Mouse (Mus musculus) liver, embryonic 14.5 days (tissue): ENCODE measurements at regions not wholly inside any gene's neighbourhood (a gene's known extent, or its start where the extent isn't known, plus 50 kb on each side); places are given as distances from the start of the nearest gene placed in this dataset.
"Not testable (repeated sequence)": the region's sequence is repeated elsewhere in the genome, so short reads cannot be mapped to it uniquely, and the experiment has no call there.

Experiments used
- ATAC-seq: fragments of 200-750 bp; cut with Nextera tagmentation; 2 replicates; pipeline ENCODE4 v1.8.0; 2017; ENCODE audit warnings: moderate number of reproducible peaks, mild to moderate bottlenecking, moderate library complexity; ENCODE audit not compliant: insufficient read depth
- DNase-seq, 3 experiments: peaks; one replicate each; pipeline ENCODE4 v3.0.0-alpha.2; 2012 to 2013; ENCODE audit warnings: low read depth in 3 of 3, low spot score in 3 of 3
- H3K27ac ChIP-seq: fragments of 300-500 bp; sonication (generic); 2 replicates; pipeline ENCODE4 v1.5.1; 2014; ENCODE audit warnings: moderate library complexity, mild to moderate bottlenecking, control low read depth, inconsistent platforms
- H3K27me3 ChIP-seq: fragments of 300-500 bp; sonication (generic); 2 replicates; pipeline ENCODE4 v1.6.1; 2014; ENCODE audit warnings: mild to moderate bottlenecking, low read length, moderate library complexity; ENCODE audit not compliant: control insufficient read depth, insufficient read depth
- H3K36me3 ChIP-seq: fragments of 300-500 bp; sonication (generic); replicated peaks from 2 replicates; pipeline ENCODE4 v1.6.1; 2014; ENCODE audit warnings: low read depth; ENCODE audit not compliant: control insufficient read depth, insufficient read depth
- H3K4me1 ChIP-seq, 2 experiments: fragments of 200-500 bp in 1 of 2; fragments of 300-500 bp in 1 of 2; sonication (generic) in 1 of 2; replicated peaks; 2 replicates each; pipeline ENCODE4 v1.6.1; 2012 to 2014; ENCODE audit warnings: antibody characterized with exemption in 1 of 2, inconsistent platforms in 1 of 2, low read length in 1 of 2; ENCODE audit not compliant: control insufficient read depth in 2 of 2, insufficient read depth in 2 of 2
- H3K4me2 ChIP-seq: fragments of 300-500 bp; sonication (generic); 2 replicates; pipeline ENCODE4 v1.6.1; 2014; ENCODE audit warnings: low read depth, mild to moderate bottlenecking, control low read depth, moderate library complexity
- H3K4me3 ChIP-seq, 2 experiments: fragments of 200-500 bp in 1 of 2; fragments of 300-500 bp in 1 of 2; sonication (generic) in 1 of 2; 2 replicates each; pipeline ENCODE4 v1.5.1; 2012 to 2014; ENCODE audit warnings: low read depth in 2 of 2, low read length in 2 of 2, mild to moderate bottlenecking in 2 of 2, control low read depth in 1 of 2, inconsistent platforms in 1 of 2, moderate library complexity in 1 of 2; ENCODE audit not compliant: insufficient read depth in 1 of 2
- H3K9ac ChIP-seq: fragments of 300-500 bp; sonication (generic); replicated peaks from 2 replicates; pipeline ENCODE4 v1.6.1; 2014; ENCODE audit warnings: mild to moderate bottlenecking, control low read depth, moderate library complexity
- H3K9me3 ChIP-seq: fragments of 300-500 bp; sonication (generic); 2 replicates; pipeline ENCODE4 v1.6.1; 2016; ENCODE audit warnings: low read length, mixed read lengths; ENCODE audit not compliant: control insufficient read depth
- CTCF ChIP-seq: IDR thresholded peaks from 2 replicates; pipeline ENCODE4 v1.5.1; 2016; ENCODE audit warnings: antibody characterized with exemption, low read depth, control low read depth
- EP300 ChIP-seq: IDR thresholded peaks from 2 replicates; pipeline ENCODE4 v1.6.1; 2016; ENCODE audit warnings: antibody characterized with exemption, low read depth
- whole genome bisulfite sequencing: fragments of 180-500 bp; shearing (Covaris S2); extraction: QIAGEN DNeasy Blood & Tissue Kit; methylation state at CpG from one replicate; pipeline ENCODE4 v1.1.7; 2014; ENCODE audit not compliant: insufficient replicate concordance; 5-methylcytosine and 5-hydroxymethylcytosine counted together

- no peak overlapping the region for H3K27ac ChIP-seq
- no peak overlapping the region for H3K4me3 ChIP-seq
- TF ChIP-seq EP300 (no peak), CTCF (no peak)
- no peaks in the 10 kb centered on the region for H3K9me3 ChIP-seq
- no peak overlapping the region for H3K4me2 ChIP-seq
- ATAC-seq (no peak), DNase-seq (no peak)
- H3K4me1 ChIP-seq = no peaks in the 10 kb centered on the region
- H3K36me3 ChIP-seq = no peaks in the 10 kb centered on the region
- H3K9ac ChIP-seq = no peak overlapping the region
- WGBS = 58% methylated on average over 12 of the region's 12 CpGs
- H3K27me3 ChIP-seq = no peaks in the 10 kb centered on the region
These were observed 262.6 kb upstream of the Rnf219 start for GRCm38 (mm10) chr14:104785066-104785465.

- no peaks in the 10 kb centered on the region for H3K9me3 ChIP-seq
- H3K4me1 ChIP-seq = no peaks in the 10 kb centered on the region
- H3K4me3 ChIP-seq = no peak overlapping the region
- WGBS = 14% methylated on average over 4 of the region's 4 CpGs
- no peak overlapping the region for H3K9ac ChIP-seq
- no peaks in the 10 kb centered on the region for H3K36me3 ChIP-seq
- no peak overlapping the region for H3K4me2 ChIP-seq
- ATAC-seq = no peak
- H3K27ac ChIP-seq = no peak overlapping the region
- TF ChIP-seq CTCF (no peak), EP300 (no peak)
- no peaks in the 10 kb centered on the region for H3K27me3 ChIP-seq
- no peak for DNase-seq
These were observed 247.5 kb upstream of the Rnf219 start for GRCm38 (mm10) chr14:104769938-104770337.

GRCm38 (mm10) chr14:104734213-104734612, 211.8 kb upstream of the Rnf219 start:
- Histone ChIP-seq H3K4me1 (no peaks in the 10 kb centered on the region), H3K27me3 (no peaks in the 10 kb centered on the region), H3K9me3 (no peaks in the 10 kb centered on the region), H3K36me3 (no peaks in the 10 kb centered on the region), H3K9ac (no peak overlapping the region), H3K27ac (no peak overlapping the region), H3K4me2 (no peak overlapping the region), H3K4me3 (no peak overlapping the region)
- ATAC-seq (no peak), DNase-seq (no peak)
- TF ChIP-seq EP300 = no peak
- TF ChIP-seq CTCF = no peak
- 45% methylated on average over 3 of the region's 3 CpGs for WGBS

- WGBS = 39% methylated on average over 1 of the region's 1 CpGs
- no peak overlapping the region for H3K4me3 ChIP-seq
- ATAC-seq (no peak), DNase-seq (no peak)
- TF ChIP-seq CTCF = no peak
- TF ChIP-seq EP300 = no peak
- H3K9me3 ChIP-seq = no peaks in the 10 kb centered on the region
- H3K36me3 ChIP-seq = no peaks in the 10 kb centered on the region
- no peaks in the 10 kb centered on the region for H3K27me3 ChIP-seq
- H3K4me1 ChIP-seq = no peaks in the 10 kb centered on the region
- no peak overlapping the region for H3K9ac ChIP-seq
- no peak overlapping the region for H3K4me2 ChIP-seq
- no peak overlapping the region for H3K27ac ChIP-seq
These were observed 209.6 kb upstream of the Rnf219 start for GRCm38 (mm10) chr14:104732036-104732435.

GRCm38 (mm10) chr14:104731319-104731995, 209.0 kb upstream of the Rnf219 start:
- H3K36me3 ChIP-seq = no peaks in the 10 kb centered on the region
- TF ChIP-seq EP300 (no peak), CTCF (no peak)
- H3K27me3 ChIP-seq = no peaks in the 10 kb centered on the region
- DNase-seq (no peak), ATAC-seq (no peak)
- H3K27ac ChIP-seq = no peak overlapping the region
- no peaks in the 10 kb centered on the region for H3K4me1 ChIP-seq
- 33% methylated on average over 3 of the region's 3 CpGs for WGBS
- no peak overlapping the region for H3K4me3 ChIP-seq
- H3K9me3 ChIP-seq = no peaks in the 10 kb centered on the region
- no peak overlapping the region for H3K4me2 ChIP-seq
- no peak overlapping the region for H3K9ac ChIP-seq

GRCm38 (mm10) chr14:104715651-104716050, 193.2 kb upstream of the Rnf219 start:
- DNase-seq, ATAC-seq: not testable (repeated sequence)
- 80% methylated on average over 17 of the region's 24 CpGs for WGBS

More at GRCm38 (mm10) chr14:104715651-104716050, 193.2 kb upstream of the Rnf219 start:
- not testable (repeated sequence) for H3K9me3 ChIP-seq, H3K9ac ChIP-seq, H3K36me3 ChIP-seq, H3K27ac ChIP-seq, H3K4me1 ChIP-seq, H3K4me3 ChIP-seq, H3K4me2 ChIP-seq, H3K27me3 ChIP-seq
